Mouse (Mus musculus) gastrocnemius, adult 2 months (tissue): ENCODE results near the gene Dhps. TPM values are rescaled to one million over a fixed set of nuclear protein-coding genes. Genes with fewer than 3 reads are reported as not detected.

Experiments
- DNase-seq: peaks from one replicate; pipeline ENCODE4 v3.0.0; 2022
- H3K27ac ChIP-seq: fragments of 200-600 bp; 2 replicates; pipeline ENCODE4 v1.8.1; 2022; ENCODE audit warnings: mild to moderate bottlenecking
- H3K4me3 ChIP-seq: fragments of 200-600 bp; 2 replicates; pipeline ENCODE4 v1.8.1; 2022; ENCODE audit warnings: mild to moderate bottlenecking, moderate library complexity
- CTCF ChIP-seq: fragments of 200-600 bp; IDR thresholded peaks from 2 replicates; pipeline ENCODE4 v1.8.1; 2022; ENCODE audit warnings: antibody characterized with exemption, mild to moderate bottlenecking, moderate library complexity
- intact Hi-C: fragments of 180-260 bp; cut with DNase I; formaldehyde crosslinking; loops from one replicate; pipeline ENCODE4 v1.15.1; 2025
- long read RNA-seq, 2 experiments: library from polyadenylated mRNA; stranded (forward); transcript quantifications; one replicate each; pipeline ENCODE4 v2.0.0; 2021
- total RNA-seq, 2 experiments: library from RNA; stranded (reverse); gene quantifications; 2 replicates each; pipeline ENCODE4 v1.2.3; 2021

Gene Dhps
- total RNA-seq: 10 to 100 TPM; 27.0 to 28.2 TPM
- long read RNA-seq, experiment 1, transcript Dhps-201 (9 exons, 1,333 nt): major isoform, 27 of 30 reads
- long read RNA-seq, experiment 1, partial matches to known transcripts: 0 of 30 reads
- long read RNA-seq, experiment 1, other reads (novel, unspliced or antisense): 3 of 30 reads
- long read RNA-seq, experiment 2, transcript Dhps-201 (9 exons, 1,333 nt): major isoform, 21 of 25 reads
- long read RNA-seq, experiment 2, partial matches to known transcripts: 0 of 25 reads
- long read RNA-seq, experiment 2, other reads (novel, unspliced or antisense): 3 of 25 reads

GRCm38 (mm10) chr8:85071514-85072281 lies at the start of gene Dhps:
Dhps (plus strand) TSS chr8:85071757.
- Histone ChIP-seq H3K4me3 (peak within 1 kb of the TSS; percentile 94), H3K27ac (peak within 1 kb of the TSS; percentile 96)
- intact Hi-C loops: loop anchor here (5.0 to 10.0 kb wide), 3 partner anchors 94 to 333 kb away; partner anchors contain the start of genes Junb, Orc6 and Vps35
- peak; percentile 30; the same call in 1 of the 2 replicates for TF ChIP-seq CTCF
- DNase-seq: peak; percentile 94

GRCm38 (mm10) chr8:85023846-85024245 lies 47.7 kb upstream of the Dhps start:
- TF ChIP-seq CTCF: no peak
- H3K4me3 ChIP-seq: peak overlapping the region; percentile 89
- no peak for DNase-seq
- intact Hi-C loops: no loop called here
- no peak overlapping the region for H3K27ac ChIP-seq

GRCm38 (mm10) chr8:85025098-85025932 lies 46.2 kb upstream of the Dhps start, which contains the start of gene Asna1:
Asna1 (minus strand) TSS chr8:85025281.
- H3K27ac ChIP-seq: peak within 1 kb of the TSS; percentile 96
- TF ChIP-seq CTCF: no peak
- H3K4me3 ChIP-seq: peak within 1 kb of the TSS; percentile 89
- peak; percentile 87 for DNase-seq
- intact Hi-C loops: loop anchor here (5.0 kb wide), 1 partner anchor 58 kb away; the partner anchor contains the start of genes Gm49661, Prdx2 and Rnaseh2a

- peak; percentile 98 for DNase-seq
- TF ChIP-seq CTCF: peak; percentile 21
- Histone ChIP-seq H3K27ac (peak within 1 kb of the TSS; percentile 96), H3K4me3 (peak within 1 kb of the TSS; percentile 89)
- intact Hi-C loops: loop anchor here (5.0 kb wide), 1 partner anchor 60 kb away; the partner anchor contains the start of genes Gm49661, Prdx2 and Rnaseh2a
These were observed 44.7 kb upstream of the Dhps start, which contains the start of gene Trir for GRCm38 (mm10) chr8:85026670-85027515. Trir (plus strand) TSS chr8:85026823.

GRCm38 (mm10) chr8:85027516-85027855 lies 44.1 kb upstream of the Dhps start:
- TF ChIP-seq CTCF: no peak
- DNase-seq: no peak
- intact Hi-C loops: loop anchor here (5.0 kb wide), 1 partner anchor 60 kb away; the partner anchor contains the start of genes Gm49661, Prdx2 and Rnaseh2a
- H3K4me3 ChIP-seq: peak overlapping the region; percentile 89
- peak overlapping the region; percentile 96 for H3K27ac ChIP-seq

GRCm38 (mm10) chr8:85027922-85028321 lies 43.6 kb upstream of the Dhps start:
- no peak for TF ChIP-seq CTCF
- peak overlapping the region; percentile 96 for H3K27ac ChIP-seq
- no peak for DNase-seq
- intact Hi-C loops: loop anchor here (5.0 kb wide), 1 partner anchor 61 kb away; the partner anchor contains the start of genes Gm49661, Prdx2 and Rnaseh2a
- H3K4me3 ChIP-seq: peak overlapping the region; percentile 89

GRCm38 (mm10) chr8:85029271-85029670 lies 42.3 kb upstream of the Dhps start:
- intact Hi-C loops: loop anchor here (5.0 kb wide), 1 partner anchor 62 kb away; the partner anchor contains the start of genes Gm49661, Prdx2 and Rnaseh2a
- no peak for DNase-seq
- Histone ChIP-seq H3K27ac (no peak overlapping the region; the same call in 1 of the 2 replicates), H3K4me3 (peak overlapping the region; percentile 89)
- TF ChIP-seq CTCF: no peak

- Histone ChIP-seq H3K27ac (peak overlapping the region; percentile 62), H3K4me3 (no peak overlapping the region)
- no peak for TF ChIP-seq CTCF
- intact Hi-C loops: no loop called here
- DNase-seq: no peak
These were observed 38.8 kb upstream of the Dhps start for GRCm38 (mm10) chr8:85032622-85033311.

GRCm38 (mm10) chr8:85033867-85034266 lies 37.7 kb upstream of the Dhps start:
- no peak for TF ChIP-seq CTCF
- intact Hi-C loops: no loop called here

GRCm38 (mm10) chr8:85034764-85035163 lies 36.8 kb upstream of the Dhps start:
- intact Hi-C loops: no loop called here
- peak overlapping the region; percentile 98 for H3K27ac ChIP-seq
- H3K4me3 ChIP-seq: peak overlapping the region; percentile 95
- TF ChIP-seq CTCF: no peak
- peak; percentile 83 for DNase-seq

More at GRCm38 (mm10) chr8:85033867-85034266, 37.7 kb upstream of the Dhps start:
- H3K4me3 ChIP-seq: no peak overlapping the region
- H3K27ac ChIP-seq: no peak overlapping the region
- no peak for DNase-seq
